Mouse (Mus musculus): ENCODE measurements around the gene 2610002M06Rik.

GRCm38 (mm10) chrX:107812120-107812519 lies 4.0 kb downstream of the 2610002M06Rik start:
- TF ChIP-seq CTCF (IDR thresholded peaks at IDR 0.05; ENCODE audit: control insufficient read depth, insufficient read depth, insufficient read length) (no peak), CEBPB (IDR thresholded peaks at IDR 0.05; ENCODE audit: low read depth) (no peak), FOSL1 (IDR thresholded peaks at IDR 0.05; ENCODE audit: insufficient read depth, low read length, poor library complexity, severe bottlenecking) (no peak), MAX (IDR thresholded peaks at IDR 0.05) (no peak), MYOG (IDR thresholded peaks at IDR 0.05; ENCODE audit: control insufficient read depth, extremely low read depth, insufficient read length) (no peak), USF1 (IDR thresholded peaks at IDR 0.05; ENCODE audit: low read depth) (no peak), MYOD1 (IDR thresholded peaks at IDR 0.05; ENCODE audit: control insufficient read depth, insufficient read length, low read depth) (no peak)
